Mouse (Mus musculus) forebrain, embryonic 14.5 days (tissue): Measurements from ENCODE around the gene Sertad1. TPM values are rescaled to one million over a fixed set of nuclear protein-coding genes. Genes with fewer than 3 reads are reported as not detected.

Experiments used
- ATAC-seq: fragments of 200-750 bp; cut with Nextera tagmentation; 2 replicates; pipeline ENCODE4 v1.8.0; 2017; ENCODE audit warnings: mild to moderate bottlenecking, moderate library complexity
- DNase-seq: peaks from one replicate; pipeline ENCODE4 v3.0.0-alpha.2; 2015; ENCODE audit warnings: low spot score
- H3K27ac ChIP-seq: fragments of 300-500 bp; sonication (generic); 2 replicates; pipeline ENCODE4 v1.5.1; 2014; ENCODE audit warnings: low read depth, mild to moderate bottlenecking, control low read depth, low read length, moderate library complexity
- H3K27me3 ChIP-seq: fragments of 300-500 bp; sonication (generic); replicated peaks from 2 replicates; pipeline ENCODE4 v1.6.1; 2014; ENCODE audit warnings: low read length, control low read depth, mixed read lengths; ENCODE audit not compliant: control insufficient read depth, insufficient read depth
- H3K36me3 ChIP-seq: fragments of 300-500 bp; sonication (generic); 2 replicates; pipeline ENCODE4 v1.6.1; 2014; ENCODE audit warnings: low read length, control low read depth; ENCODE audit not compliant: control insufficient read depth, insufficient read depth
- H3K4me1 ChIP-seq: fragments of 300-500 bp; sonication (generic); 2 replicates; pipeline ENCODE4 v1.6.1; 2014; ENCODE audit warnings: antibody characterized with exemption, low read length, control low read depth; ENCODE audit not compliant: control insufficient read depth, insufficient read depth
- H3K4me2 ChIP-seq: fragments of 300-500 bp; sonication (generic); 2 replicates; pipeline ENCODE4 v1.6.1; 2014; ENCODE audit warnings: mild to moderate bottlenecking, control low read depth, low read length
- H3K4me3 ChIP-seq: fragments of 300-500 bp; sonication (generic); 2 replicates; pipeline ENCODE4 v1.5.1; 2014; ENCODE audit warnings: low read depth, low read length, control low read depth
- H3K9ac ChIP-seq: fragments of 300-500 bp; sonication (generic); 2 replicates; pipeline ENCODE4 v1.6.1; 2014; ENCODE audit warnings: mild to moderate bottlenecking, low read length, control low read depth, moderate library complexity
- H3K9me3 ChIP-seq: fragments of 300-500 bp; sonication (generic); replicated peaks from 2 replicates; pipeline ENCODE4 v1.6.1; 2016; ENCODE audit warnings: low read length, control low read depth, mixed read lengths; ENCODE audit not compliant: control insufficient read depth
- WGBS: fragments of 180-500 bp; shearing (Covaris S2); extraction: QIAGEN DNeasy Blood & Tissue Kit; methylation state at CpG from one replicate; pipeline ENCODE4 v1.1.7; 2014; 5-methylcytosine and 5-hydroxymethylcytosine counted together
- polyA plus RNA-seq: library from polyadenylated mRNA; unstranded; fragments of >200 nt; fragmentation: Nextera tagmentation; extraction: Ambion mirVana; gene quantifications from 2 replicates; pipeline ENCODE4 v1.2.1, GENCODE M21; 2014

Sertad1 gene
- polyA plus RNA-seq, 1 experiment from 2014 or later, result 9.7 TPM

GRCm38 (mm10) chr7:27523805-27524204 lies 37.1 kb downstream of the Sertad1 start:
- no peaks in the 10 kb centered on the region for H3K9me3 ChIP-seq
- WGBS, result 95% methylated on average over 13 of the region's 13 CpGs
- H3K36me3 ChIP-seq, result no peaks in the 10 kb centered on the region
- no peak for ATAC-seq
- no peak for DNase-seq
- H3K27me3 ChIP-seq, result no peaks in the 10 kb centered on the region
- no peak overlapping the region for H3K4me3 ChIP-seq
- no peaks in the 10 kb centered on the region for H3K4me1 ChIP-seq
- no peak overlapping the region for H3K9ac ChIP-seq
- H3K4me2 ChIP-seq, result no peak overlapping the region
- no peak overlapping the region for H3K27ac ChIP-seq

GRCm38 (mm10) chr7:27526039-27526827 lies 39.5 kb downstream of the Sertad1 start:
- Histone ChIP-seq H3K4me1 (no peaks in the 10 kb centered on the region), H3K9me3 (no peaks in the 10 kb centered on the region), H3K4me2 (no peak overlapping the region), H3K27ac (no peak overlapping the region), H3K4me3 (no peak overlapping the region), H3K27me3 (no peaks in the 10 kb centered on the region), H3K9ac (no peak overlapping the region), H3K36me3 (peaks cover 11% of the 10 kb centered on the region)
- WGBS, result 24% methylated on average over 10 of the region's 10 CpGs
- DNase-seq (peak; percentile 91), ATAC-seq (peak; percentile 87)

GRCm38 (mm10) chr7:27529070-27529469 lies 42.4 kb downstream of the Sertad1 start:
- no peaks in the 10 kb centered on the region for H3K4me1 ChIP-seq
- peaks cover 35% of the 10 kb centered on the region for H3K36me3 ChIP-seq
- ATAC-seq (no peak), DNase-seq (no peak)
- H3K4me3 ChIP-seq, result no peak overlapping the region
- WGBS, result 86% methylated on average over 21 of the region's 21 CpGs
- no peak overlapping the region for H3K27ac ChIP-seq
- no peak overlapping the region for H3K9ac ChIP-seq
- no peak overlapping the region for H3K4me2 ChIP-seq
- H3K9me3 ChIP-seq, result no peaks in the 10 kb centered on the region
- no peaks in the 10 kb centered on the region for H3K27me3 ChIP-seq

- no peak for ATAC-seq
- H3K36me3 ChIP-seq, result peaks cover 49% of the 10 kb centered on the region
- 71% methylated on average over 3 of the region's 3 CpGs for WGBS
These were observed 44.2 kb downstream of the Sertad1 start for GRCm38 (mm10) chr7:27530937-27531336.

GRCm38 (mm10) chr7:27531707-27532106 lies 45.0 kb downstream of the Sertad1 start:
- no peaks in the 10 kb centered on the region for H3K9me3 ChIP-seq
- no peaks in the 10 kb centered on the region for H3K4me1 ChIP-seq
- H3K36me3 ChIP-seq, result peaks cover 56% of the 10 kb centered on the region
- no peak overlapping the region for H3K27ac ChIP-seq
- WGBS, result 90% methylated on average over 10 of the region's 10 CpGs
- no peak overlapping the region for H3K9ac ChIP-seq
- no peak overlapping the region for H3K4me2 ChIP-seq
- H3K4me3 ChIP-seq, result no peak overlapping the region
- no peak for ATAC-seq
- DNase-seq, result no peak
- no peaks in the 10 kb centered on the region for H3K27me3 ChIP-seq

More at GRCm38 (mm10) chr7:27530937-27531336, 44.2 kb downstream of the Sertad1 start:
- H3K4me3 ChIP-seq, result no peak overlapping the region
- no peak overlapping the region for H3K27ac ChIP-seq
- no peaks in the 10 kb centered on the region for H3K9me3 ChIP-seq
- no peak overlapping the region for H3K4me2 ChIP-seq
- H3K4me1 ChIP-seq, result no peaks in the 10 kb centered on the region
- no peak for DNase-seq
- H3K27me3 ChIP-seq, result no peaks in the 10 kb centered on the region
- H3K9ac ChIP-seq, result no peak overlapping the region

GRCm38 (mm10) chr7:27532480-27533050 lies 45.9 kb downstream of the Sertad1 start:
- H3K4me3 ChIP-seq, result no peak overlapping the region
- no peaks in the 10 kb centered on the region for H3K9me3 ChIP-seq
- H3K9ac ChIP-seq, result no peak overlapping the region
- 94% methylated on average over 9 of the region's 9 CpGs for WGBS
- H3K4me2 ChIP-seq, result no peak overlapping the region
- no peak overlapping the region for H3K27ac ChIP-seq
- H3K36me3 ChIP-seq, result peaks cover 63% of the 10 kb centered on the region
- DNase-seq (no peak), ATAC-seq (no peak)
- no peaks in the 10 kb centered on the region for H3K27me3 ChIP-seq
- H3K4me1 ChIP-seq, result no peaks in the 10 kb centered on the region

- H3K9ac ChIP-seq, result no peak overlapping the region
- no peaks in the 10 kb centered on the region for H3K9me3 ChIP-seq
- H3K4me1 ChIP-seq, result no peaks in the 10 kb centered on the region
- H3K4me2 ChIP-seq, result no peak overlapping the region
- no peaks in the 10 kb centered on the region for H3K27me3 ChIP-seq
- DNase-seq (no peak), ATAC-seq (no peak)
- WGBS, result 87% methylated on average over 2 of the region's 2 CpGs
- peaks cover 72% of the 10 kb centered on the region for H3K36me3 ChIP-seq
- no peak overlapping the region for H3K27ac ChIP-seq
- no peak overlapping the region for H3K4me3 ChIP-seq
These were observed 48.7 kb downstream of the Sertad1 start for GRCm38 (mm10) chr7:27535386-27535785.

GRCm38 (mm10) chr7:27536618-27537017 lies 49.9 kb downstream of the Sertad1 start:
- H3K27ac ChIP-seq, result no peak overlapping the region
- no peak overlapping the region for H3K4me2 ChIP-seq
- H3K36me3 ChIP-seq, result peaks cover 69% of the 10 kb centered on the region
- no peak overlapping the region for H3K4me3 ChIP-seq
- no peak for ATAC-seq
- no peak for DNase-seq
- H3K9me3 ChIP-seq, result no peaks in the 10 kb centered on the region
- H3K4me1 ChIP-seq, result peaks cover 3% of the 10 kb centered on the region; the same call in 1 of the 2 replicates
- WGBS, result 95% methylated on average over 6 of the region's 6 CpGs
- H3K9ac ChIP-seq, result no peak overlapping the region
- H3K27me3 ChIP-seq, result no peaks in the 10 kb centered on the region

- Histone ChIP-seq H3K4me3 (no peak overlapping the region), H3K36me3 (peaks cover 55% of the 10 kb centered on the region), H3K9ac (no peak overlapping the region), H3K27me3 (no peaks in the 10 kb centered on the region), H3K9me3 (no peaks in the 10 kb centered on the region), H3K27ac (no peak overlapping the region), H3K4me2 (no peak overlapping the region), H3K4me1 (peaks cover 8% of the 10 kb centered on the region; the same call in 1 of the 2 replicates)
- ATAC-seq (no peak), DNase-seq (no peak)
- 89% methylated on average over 8 of the region's 8 CpGs for WGBS
These were observed 51.3 kb downstream of the Sertad1 start for GRCm38 (mm10) chr7:27537998-27538397.
